Mouse (Mus musculus): ENCODE results near the gene Dhrs2. TPM values are rescaled to one million over a fixed set of nuclear protein-coding genes. Genes with fewer than 3 reads are reported as not detected.

The Dhrs2 gene
- polyA plus RNA-seq, 1 experiment from 2014 or later: 0.23 TPM

DNA sequence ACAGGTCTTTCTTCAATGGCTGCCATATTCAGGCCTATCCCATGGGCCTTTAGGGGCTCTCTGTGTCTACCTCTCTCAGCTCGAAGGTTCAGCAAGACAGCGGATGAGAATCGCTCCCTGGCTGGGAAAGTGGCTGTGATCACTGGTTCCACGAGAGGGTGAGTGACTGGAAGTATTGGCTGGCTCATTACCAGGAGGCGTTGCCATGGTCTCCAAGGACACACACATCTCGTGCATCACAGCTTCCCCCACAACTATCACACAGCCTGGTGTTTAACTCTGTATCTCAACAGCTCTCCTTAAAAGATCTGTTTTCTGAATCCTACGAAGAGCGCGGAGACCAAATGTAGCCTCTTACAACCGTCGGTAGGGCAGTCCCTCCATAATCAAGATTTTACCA is 12.8 kb downstream of the Dhrs2 start:
- WGBS: 87% methylated on average over 11 of the region's 11 CpGs
- H3K9me3 ChIP-seq (ENCODE audit: low read length): no peaks in the 10 kb centered on the region
- DNase-seq (ENCODE audit: low spot score): no peak
- H3K27me3 ChIP-seq (replicated peaks; ENCODE audit: insufficient read depth, low read length): no peaks in the 10 kb centered on the region
- no peaks in the 10 kb centered on the region for H3K4me1 ChIP-seq (ENCODE audit: insufficient read depth, low read depth, low read length)
- TF ChIP-seq EP300 (IDR thresholded peaks at IDR 0.05) (no peak), CTCF (IDR thresholded peaks at IDR 0.05) (no peak)
- no peaks in the 10 kb centered on the region for H3K36me3 ChIP-seq (ENCODE audit: insufficient read depth, low read length)
- no peak for ATAC-seq
- H3K4me2 ChIP-seq (replicated peaks; ENCODE audit: low read depth, low read length): no peak overlapping the region
- no peak overlapping the region for H3K9ac ChIP-seq (replicated peaks; ENCODE audit: low read depth)
- no peak overlapping the region for H3K4me3 ChIP-seq (ENCODE audit: low read depth, low read length)
- H3K27ac ChIP-seq (ENCODE audit: low read length): no peak overlapping the region

DNA sequence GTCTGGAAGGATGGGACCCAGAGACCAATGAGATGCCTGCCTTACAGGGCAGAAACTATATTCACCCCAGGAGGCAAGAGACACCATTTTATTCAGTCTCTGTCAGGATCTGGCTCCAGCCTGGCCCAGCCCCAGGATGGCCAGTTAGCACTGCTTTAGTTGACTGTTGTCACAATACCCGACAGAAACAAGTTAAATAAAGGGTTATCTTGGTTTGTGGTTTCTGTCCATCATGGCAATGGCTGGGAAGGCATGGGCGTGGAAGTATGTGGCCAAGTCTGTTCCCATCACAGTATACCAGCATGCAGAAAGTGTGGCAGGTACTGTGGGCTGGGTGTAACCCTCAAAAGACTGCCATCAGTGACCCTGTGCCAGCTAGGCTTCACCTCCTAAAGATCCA is 14.9 kb downstream of the Dhrs2 start:
- TF ChIP-seq EP300 (IDR thresholded peaks at IDR 0.05): no peak
- ATAC-seq: no peak
- no peak overlapping the region for H3K9ac ChIP-seq (replicated peaks; ENCODE audit: low read depth)
- DNase-seq (ENCODE audit: low spot score): no peak
- no peaks in the 10 kb centered on the region for H3K9me3 ChIP-seq (ENCODE audit: low read length)
- WGBS: 52% methylated on average over 2 of the region's 2 CpGs
- no peak overlapping the region for H3K4me2 ChIP-seq (replicated peaks; ENCODE audit: low read depth, low read length)
- H3K36me3 ChIP-seq (ENCODE audit: insufficient read depth, low read length): no peaks in the 10 kb centered on the region
- no peak overlapping the region for H3K4me3 ChIP-seq (ENCODE audit: low read depth, low read length)
- H3K27ac ChIP-seq (ENCODE audit: low read length): no peak overlapping the region
- H3K27me3 ChIP-seq (replicated peaks; ENCODE audit: insufficient read depth, low read length): no peaks in the 10 kb centered on the region
- no peaks in the 10 kb centered on the region for H3K4me1 ChIP-seq (ENCODE audit: insufficient read depth, low read depth, low read length)

DNA sequence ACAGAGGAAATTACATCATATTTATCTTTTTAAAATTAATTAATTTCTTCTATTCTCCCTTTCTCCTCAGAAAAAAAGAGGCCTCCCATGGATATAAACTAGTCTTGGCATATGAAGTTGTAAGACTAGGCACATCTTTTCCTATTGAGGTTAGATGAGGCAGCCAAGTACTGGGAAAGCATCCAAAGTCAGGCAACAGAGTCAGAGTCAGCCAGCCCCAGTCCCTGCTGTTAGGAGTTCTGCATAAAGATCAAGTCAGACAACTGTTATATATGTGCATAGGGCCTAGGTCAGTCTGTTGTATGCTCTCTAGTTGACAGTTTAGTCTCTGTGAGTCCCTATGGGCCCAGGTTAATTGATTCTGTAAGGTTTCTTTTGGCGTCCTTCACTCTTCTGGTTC is 20.9 kb downstream of the Dhrs2 start:
- H3K9me3 ChIP-seq (ENCODE audit: low read length): no peaks in the 10 kb centered on the region
- H3K27ac ChIP-seq (ENCODE audit: low read length): no peak overlapping the region
- no peaks in the 10 kb centered on the region for H3K36me3 ChIP-seq (ENCODE audit: insufficient read depth, low read length)
- TF ChIP-seq CTCF (IDR thresholded peaks at IDR 0.05): no peak
- TF ChIP-seq EP300 (IDR thresholded peaks at IDR 0.05): no peak
- H3K4me3 ChIP-seq (ENCODE audit: low read depth, low read length): no peak overlapping the region
- H3K4me2 ChIP-seq (replicated peaks; ENCODE audit: low read depth, low read length): no peak overlapping the region
- H3K4me1 ChIP-seq (ENCODE audit: insufficient read depth, low read depth, low read length): no peaks in the 10 kb centered on the region
- ATAC-seq (no peak), DNase-seq (ENCODE audit: low spot score) (no peak)
- H3K9ac ChIP-seq (replicated peaks; ENCODE audit: low read depth): no peak overlapping the region
- no peaks in the 10 kb centered on the region for H3K27me3 ChIP-seq (replicated peaks; ENCODE audit: insufficient read depth, low read length)
- 91% methylated on average over 1 of the region's 1 CpGs for WGBS

GRCm38 (mm10) chr14:55247181-55247580 is 25.4 kb downstream of the Dhrs2 start:
- H3K27ac ChIP-seq (ENCODE audit: low read length): no peak overlapping the region
- no peaks in the 10 kb centered on the region for H3K9me3 ChIP-seq (ENCODE audit: low read length)
- H3K4me2 ChIP-seq (replicated peaks; ENCODE audit: low read depth, low read length): no peak overlapping the region
- H3K27me3 ChIP-seq (replicated peaks; ENCODE audit: insufficient read depth, low read length): no peaks in the 10 kb centered on the region
- WGBS: 48% methylated on average over 6 of the region's 6 CpGs
- H3K4me1 ChIP-seq (ENCODE audit: insufficient read depth, low read depth, low read length): no peaks in the 10 kb centered on the region
- ATAC-seq (no peak), DNase-seq (ENCODE audit: low spot score) (no peak)
- no peak overlapping the region for H3K4me3 ChIP-seq (ENCODE audit: low read depth, low read length)
- H3K9ac ChIP-seq (replicated peaks; ENCODE audit: low read depth): no peak overlapping the region
- no peaks in the 10 kb centered on the region for H3K36me3 ChIP-seq (ENCODE audit: insufficient read depth, low read length)
- no peak for TF ChIP-seq CTCF (IDR thresholded peaks at IDR 0.05)
- no peak for TF ChIP-seq EP300 (IDR thresholded peaks at IDR 0.05)

- no peaks in the 10 kb centered on the region for H3K36me3 ChIP-seq (ENCODE audit: insufficient read depth, low read length)
- no peak overlapping the region for H3K9ac ChIP-seq (replicated peaks; ENCODE audit: low read depth)
- H3K4me2 ChIP-seq (replicated peaks; ENCODE audit: low read depth, low read length): no peak overlapping the region
Measured at GRCm38 (mm10) chr14:55248284-55248683, 26.5 kb downstream of the Dhrs2 start.

GRCm38 (mm10) chr14:55253580-55253979 is 31.8 kb downstream of the Dhrs2 start:
- Histone ChIP-seq H3K27ac (ENCODE audit: low read length) (no peak overlapping the region), H3K9me3 (ENCODE audit: low read length) (no peaks in the 10 kb centered on the region), H3K4me2 (replicated peaks; ENCODE audit: low read depth, low read length) (no peak overlapping the region), H3K9ac (replicated peaks; ENCODE audit: low read depth) (no peak overlapping the region), H3K36me3 (ENCODE audit: insufficient read depth, low read length) (no peaks in the 10 kb centered on the region), H3K4me3 (ENCODE audit: low read depth, low read length) (no peak overlapping the region), H3K4me1 (ENCODE audit: insufficient read depth, low read depth, low read length) (no peaks in the 10 kb centered on the region), H3K27me3 (replicated peaks; ENCODE audit: insufficient read depth, low read length) (no peaks in the 10 kb centered on the region)
- DNase-seq (ENCODE audit: low spot score) (no peak), ATAC-seq (no peak)
- TF ChIP-seq CTCF (IDR thresholded peaks at IDR 0.05): no peak
- no peak for TF ChIP-seq EP300 (IDR thresholded peaks at IDR 0.05)
- WGBS: 51% methylated on average over 4 of the region's 4 CpGs

More at GRCm38 (mm10) chr14:55248284-55248683, 26.5 kb downstream of the Dhrs2 start:
- H3K27me3 ChIP-seq (replicated peaks; ENCODE audit: insufficient read depth, low read length): no peaks in the 10 kb centered on the region
- TF ChIP-seq EP300 (IDR thresholded peaks at IDR 0.05) (no peak), CTCF (IDR thresholded peaks at IDR 0.05) (no peak)
- no peaks in the 10 kb centered on the region for H3K4me1 ChIP-seq (ENCODE audit: insufficient read depth, low read depth, low read length)
- WGBS: 74% methylated on average over 6 of the region's 6 CpGs
- H3K27ac ChIP-seq (ENCODE audit: low read length): no peak overlapping the region
- H3K9me3 ChIP-seq (ENCODE audit: low read length): no peaks in the 10 kb centered on the region
- no peak for DNase-seq (ENCODE audit: low spot score)
- H3K4me3 ChIP-seq (ENCODE audit: low read depth, low read length): no peak overlapping the region
- no peak for ATAC-seq

DNA sequence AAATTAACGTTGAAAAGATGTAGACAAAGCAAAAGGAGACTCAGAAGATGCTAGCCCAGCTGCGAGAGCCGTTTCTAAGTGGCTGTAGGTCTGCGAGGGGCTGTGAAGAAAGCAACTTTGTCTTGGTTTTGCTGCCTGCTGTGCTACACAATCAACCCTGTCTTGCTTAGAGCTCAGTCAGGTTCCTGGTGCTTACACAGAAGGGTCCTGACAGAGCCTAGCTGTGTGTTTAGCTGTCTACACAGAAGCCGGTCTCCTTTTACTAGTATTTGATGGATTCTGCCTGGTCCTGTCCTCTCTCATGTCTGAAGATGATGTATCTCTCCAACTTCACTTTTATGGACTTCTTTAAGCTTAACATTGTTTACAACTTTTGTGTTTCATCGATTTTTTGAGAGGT is 33.6 kb downstream of the Dhrs2 start:
- Histone ChIP-seq H3K9me3 (ENCODE audit: low read length) (no peaks in the 10 kb centered on the region), H3K9ac (replicated peaks; ENCODE audit: low read depth) (no peak overlapping the region), H3K4me1 (ENCODE audit: insufficient read depth, low read depth, low read length) (no peaks in the 10 kb centered on the region), H3K27ac (ENCODE audit: low read length) (no peak overlapping the region), H3K36me3 (ENCODE audit: insufficient read depth, low read length) (no peaks in the 10 kb centered on the region), H3K27me3 (replicated peaks; ENCODE audit: insufficient read depth, low read length) (no peaks in the 10 kb centered on the region), H3K4me2 (replicated peaks; ENCODE audit: low read depth, low read length) (no peak overlapping the region), H3K4me3 (ENCODE audit: low read depth, low read length) (no peak overlapping the region)
- ATAC-seq: no peak
- DNase-seq (ENCODE audit: low spot score): no peak
- 58% methylated on average over 6 of the region's 6 CpGs for WGBS
- TF ChIP-seq EP300 (IDR thresholded peaks at IDR 0.05): no peak
- TF ChIP-seq CTCF (IDR thresholded peaks at IDR 0.05): no peak
